Mouse (Mus musculus): ENCODE measurements around the gene Smad9. TPM values are rescaled to one million over a fixed set of nuclear protein-coding genes. Genes with fewer than 3 reads are reported as not detected.

The Smad9 gene
- total RNA-seq (2023), result 0.09 to 0.12 TPM in 2 of 4 replicates, not detected in the others

DNA sequence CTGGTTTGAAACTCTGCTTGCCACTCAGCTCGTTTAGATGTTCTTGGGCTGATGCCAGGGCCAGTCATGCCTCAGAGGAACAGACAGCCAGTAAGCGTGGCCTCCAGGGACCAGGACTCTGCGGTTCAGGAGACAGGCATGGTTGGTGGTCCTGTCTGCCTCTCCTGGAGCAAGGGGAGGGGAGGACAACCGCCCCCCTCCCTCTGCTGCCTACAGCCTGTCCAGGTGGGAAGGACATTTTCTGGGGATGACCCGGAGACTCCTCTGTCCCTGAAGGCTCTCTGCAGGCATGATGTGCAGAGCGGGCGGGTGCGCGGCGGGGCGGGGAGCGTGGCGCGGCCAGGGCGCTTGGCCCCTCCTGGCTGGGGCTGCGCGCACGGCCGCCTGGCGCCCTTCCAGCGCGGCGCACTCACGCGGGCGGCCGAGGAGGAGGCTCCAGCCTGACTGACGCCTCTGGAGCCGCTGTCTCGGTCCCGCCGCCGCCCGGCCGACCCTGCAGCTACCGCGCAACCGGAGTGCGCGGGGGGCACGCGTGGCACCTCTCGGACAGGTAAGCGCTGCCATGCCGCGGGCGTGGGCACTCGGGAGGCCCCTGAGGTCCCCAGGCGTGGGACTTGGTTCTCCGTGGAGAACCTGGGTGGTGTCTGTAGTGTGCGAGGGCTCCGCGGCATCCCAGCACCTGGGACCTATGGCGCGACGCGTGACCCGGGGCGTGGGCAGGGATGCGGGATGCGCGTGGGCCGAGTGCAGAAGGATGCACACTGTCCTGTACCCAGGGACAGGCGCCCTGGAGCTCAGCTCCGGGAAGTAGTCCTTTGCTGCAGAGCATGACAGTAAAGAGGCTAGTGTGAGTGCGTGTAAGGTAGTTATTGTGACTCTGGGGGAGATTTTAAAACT is at the start of gene Smad9:
Gene Smad9, plus strand, starts transcription at position 438 of the 897 bp plus-strand sequence.

DNA sequence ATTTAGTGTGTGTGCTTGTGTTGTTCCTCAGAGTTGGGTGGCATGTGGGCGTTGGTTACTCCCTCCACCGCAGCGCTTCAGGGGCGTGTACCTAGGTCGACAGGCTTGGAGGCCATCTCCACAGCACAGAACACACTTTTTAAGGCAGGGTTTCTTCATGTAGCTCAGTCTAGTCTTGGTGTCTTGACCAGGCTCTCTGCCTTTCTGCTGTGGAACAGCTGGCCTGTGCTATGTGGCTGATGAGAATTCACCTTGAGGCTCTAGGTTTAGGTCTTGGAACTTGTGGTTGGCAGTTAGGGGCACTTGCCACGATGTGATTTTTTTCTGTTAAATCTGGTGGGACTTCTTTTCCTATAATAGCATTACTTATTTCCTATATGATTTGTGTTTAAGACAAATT is 41.1 kb upstream of the Smad9 start, which contains the start of gene Gm21958:
Gene Gm21958, minus strand, starts transcription at position 101 of the 400 bp plus-strand sequence.

GRCm38 (mm10) chr3:54735247-54736046 is 19.9 kb upstream of the Smad9 start, which contains the start of the genes Exosc8 and Alg5:
Exosc8 (minus strand) TSS chr3:54735393.
Alg5 (plus strand) TSS chr3:54735539.

GRCm38 (mm10) chr3:54807666-54808217 is 52.4 kb downstream of the Smad9 start, which contains the start of gene Rfxap:
Rfxap (minus strand) TSS chr3:54807791.

Other genes with a start within 250 kb of the Smad9 start
- gene Supt20, start 62.8 kb upstream of the Smad9 start, total RNA-seq (2023), result 155 to 175 TPM (median 170 TPM) in 4 replicates
- gene Gm21958, start 41.2 kb upstream of the Smad9 start, total RNA-seq (2023), result 1.0 TPM in 1 of 4 replicates, not detected in the others
- 67.4 to 82.2 TPM (median 74.3 TPM) in 4 replicates for gene Exosc8, start 20.2 kb upstream of the Smad9 start, total RNA-seq (2023)
- gene Alg5, start 20.0 kb upstream of the Smad9 start, total RNA-seq (2023), result 16.3 to 22.3 TPM (median 21.3 TPM) in 4 replicates
- 23.5 to 34.4 TPM (median 29.1 TPM) in 4 replicates for gene Rfxap, start 52.2 kb downstream of the Smad9 start, total RNA-seq (2023)
- gene Sertm1, start 160.3 kb downstream of the Smad9 start, total RNA-seq (2023), result not detected in 4 replicates